Mouse (Mus musculus) midbrain, embryonic 12.5 days (tissue): ENCODE measurements around the gene Otud1. TPM values are rescaled to one million over a fixed set of nuclear protein-coding genes. Genes with fewer than 3 reads are reported as not detected.

ENCODE experiments used
- ATAC-seq: fragments of 200-750 bp; cut with Nextera tagmentation; 2 replicates; pipeline ENCODE4 v1.8.0; 2017; ENCODE audit warnings: low read depth, moderate TSS enrichment, moderate library complexity; ENCODE audit not compliant: low FRiP score
- H3K27ac ChIP-seq: fragments of 300-500 bp; sonication (generic); replicated peaks from 2 replicates; pipeline ENCODE4 v1.5.1; 2016; ENCODE audit warnings: mild to moderate bottlenecking
- H3K27me3 ChIP-seq: fragments of 300-500 bp; sonication (generic); 2 replicates; pipeline ENCODE4 v1.6.1; 2016; ENCODE audit warnings: mild to moderate bottlenecking
- H3K36me3 ChIP-seq: fragments of 300-500 bp; sonication (generic); 2 replicates; pipeline ENCODE4 v1.6.1; 2016
- H3K4me1 ChIP-seq: fragments of 300-500 bp; sonication (generic); 2 replicates; pipeline ENCODE4 v1.6.1; 2016
- H3K4me2 ChIP-seq: fragments of 300-500 bp; sonication (generic); replicated peaks from 2 replicates; pipeline ENCODE4 v1.6.1; 2016; ENCODE audit warnings: mild to moderate bottlenecking, moderate library complexity
- H3K4me3 ChIP-seq: fragments of 300-500 bp; sonication (generic); 2 replicates; pipeline ENCODE4 v1.5.1; 2016; ENCODE audit warnings: mild to moderate bottlenecking
- H3K9ac ChIP-seq: fragments of 300-500 bp; sonication (generic); replicated peaks from 2 replicates; pipeline ENCODE4 v1.6.1; 2016; ENCODE audit warnings: mild to moderate bottlenecking, moderate library complexity
- H3K9me3 ChIP-seq: fragments of 300-500 bp; sonication (generic); 2 replicates; pipeline ENCODE4 v1.6.1; 2016; ENCODE audit warnings: mild to moderate bottlenecking
- WGBS: fragments of 180-500 bp; shearing (Covaris S2); methylation state at CpG from one replicate; pipeline ENCODE4 v1.1.7; 2016; 5-methylcytosine and 5-hydroxymethylcytosine counted together
- polyA plus RNA-seq: library from polyadenylated mRNA; unstranded; fragments of >200 nt; fragmentation: Nextera tagmentation; extraction: Ambion mirVana; gene quantifications from 2 replicates; pipeline ENCODE4 v1.2.1, GENCODE M21; 2016

Gene Otud1
- 1.4 and 1.6 TPM in 2 replicates for polyA plus RNA-seq

DNA sequence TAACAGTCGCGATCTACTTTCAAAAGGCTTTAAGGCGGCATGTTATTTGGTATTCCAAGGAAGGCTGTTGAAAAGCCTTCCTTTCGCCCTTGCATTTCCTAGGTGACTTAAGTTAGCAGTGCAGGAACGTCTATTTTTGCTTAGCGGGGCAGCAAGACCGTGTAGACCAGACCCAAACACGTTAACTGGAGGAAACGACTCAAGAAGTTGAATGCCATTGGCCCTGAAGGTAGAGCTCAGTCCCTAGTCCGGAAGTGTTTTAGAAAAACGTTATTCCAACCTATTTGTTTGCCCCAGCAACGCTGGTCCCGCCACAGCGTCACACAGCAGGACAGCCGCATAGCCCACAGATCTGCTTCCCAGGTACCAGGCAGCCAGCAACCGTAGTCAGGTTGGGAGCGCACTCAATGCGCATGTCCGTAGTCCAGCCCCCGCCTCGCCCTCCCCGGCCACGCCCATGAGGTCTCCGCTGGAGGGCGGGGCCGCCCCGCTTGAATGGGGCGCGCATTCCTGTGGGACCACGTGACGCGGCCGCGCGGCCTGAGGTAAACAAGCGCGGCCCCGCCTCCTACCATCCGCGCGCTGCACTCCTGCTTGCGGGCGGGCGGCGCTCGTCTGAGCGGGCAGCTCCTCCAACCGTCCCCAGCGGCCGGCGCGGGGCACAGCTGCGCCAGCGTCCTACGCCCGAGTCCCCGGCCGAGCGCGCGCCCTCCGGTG is at the start of gene Otud1:
TSS of gene Otud1 (plus strand) at position 595 of the 717 bp plus-strand sequence.
- Histone ChIP-seq H3K27me3 (peaks cover 39% of the 10 kb centered on the region), H3K4me2 (peak within 1 kb of the TSS; percentile 84), H3K27ac (peak within 1 kb of the TSS; percentile 79), H3K4me1 (peaks cover 15% of the 10 kb centered on the region), H3K36me3 (no peaks in the 10 kb centered on the region), H3K9me3 (no peaks in the 10 kb centered on the region), H3K4me3 (peak within 1 kb of the TSS; percentile 78), H3K9ac (peak within 1 kb of the TSS; percentile 69)
- under 1% methylated on average over 57 of the region's 62 CpGs for WGBS
- ATAC-seq: peak; percentile 98

DNA sequence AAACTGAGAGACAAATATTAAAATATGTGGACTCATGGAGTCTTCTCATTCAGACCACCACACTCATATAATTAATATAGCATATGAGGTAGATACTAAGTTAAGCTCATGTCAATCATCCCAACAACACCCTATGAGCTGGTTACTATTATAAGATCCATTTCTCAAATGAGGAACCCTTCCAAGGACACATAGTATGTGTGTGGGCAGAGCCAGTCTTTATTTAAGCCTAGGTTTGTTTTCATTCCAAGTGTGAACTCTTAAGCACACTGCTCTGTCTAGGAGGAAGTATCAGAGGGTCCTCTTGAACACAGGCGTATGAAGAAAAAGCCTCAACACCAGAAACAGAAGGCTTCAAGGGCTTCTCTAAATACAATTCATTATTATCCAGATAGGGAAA is 49.7 kb upstream of the Otud1 start:
- no peak overlapping the region for H3K27ac ChIP-seq
- ATAC-seq: no peak
- WGBS: 62% methylated on average over 1 of the region's 1 CpGs

DNA sequence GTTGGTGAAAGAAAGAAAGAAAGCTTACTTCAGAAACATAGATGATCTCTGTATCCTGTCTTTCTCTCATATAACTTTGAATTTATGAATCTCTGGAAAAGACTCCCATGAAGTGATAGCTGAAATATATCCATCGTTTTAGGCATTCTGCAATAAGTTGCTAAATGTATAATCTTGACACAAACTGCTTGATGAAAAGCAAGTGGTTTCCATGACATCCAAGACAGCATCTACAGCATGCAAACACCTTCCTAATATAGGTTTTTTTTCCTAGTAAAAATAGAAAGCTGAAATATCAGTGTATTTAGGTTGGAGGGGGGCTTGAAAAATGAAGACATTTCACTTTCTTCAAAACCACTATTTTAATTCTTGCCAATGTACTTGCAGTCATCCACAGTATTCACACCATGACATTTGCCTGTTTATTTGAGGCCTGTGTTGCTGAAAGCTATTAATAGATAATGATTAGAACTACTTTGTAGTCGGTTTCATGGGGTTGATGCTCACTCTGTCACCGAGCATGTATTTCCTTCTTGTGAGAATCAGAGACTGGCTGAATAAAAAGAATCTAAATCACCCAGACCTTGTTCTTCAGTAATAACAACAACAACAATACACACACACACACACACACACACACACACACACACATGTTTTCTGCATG is 49.0 kb upstream of the Otud1 start:
- Histone ChIP-seq H3K4me1 (no peaks in the 10 kb centered on the region), H3K27me3 (no peaks in the 10 kb centered on the region), H3K4me2 (no peak overlapping the region), H3K36me3 (no peaks in the 10 kb centered on the region), H3K4me3 (no peak overlapping the region), H3K9ac (no peak overlapping the region), H3K9me3 (no peaks in the 10 kb centered on the region), H3K27ac (no peak overlapping the region)
- ATAC-seq: no peak
- 82% methylated on average over 3 of the region's 3 CpGs for whole genome bisulfite sequencing

More for the DNA sequence above, 49.7 kb upstream of the Otud1 start:
- H3K27me3 ChIP-seq: no peaks in the 10 kb centered on the region
- no peak overlapping the region for H3K4me2 ChIP-seq
- no peaks in the 10 kb centered on the region for H3K4me1 ChIP-seq
- H3K4me3 ChIP-seq: no peak overlapping the region
- no peaks in the 10 kb centered on the region for H3K9me3 ChIP-seq
- H3K9ac ChIP-seq: no peak overlapping the region
- no peaks in the 10 kb centered on the region for H3K36me3 ChIP-seq

DNA sequence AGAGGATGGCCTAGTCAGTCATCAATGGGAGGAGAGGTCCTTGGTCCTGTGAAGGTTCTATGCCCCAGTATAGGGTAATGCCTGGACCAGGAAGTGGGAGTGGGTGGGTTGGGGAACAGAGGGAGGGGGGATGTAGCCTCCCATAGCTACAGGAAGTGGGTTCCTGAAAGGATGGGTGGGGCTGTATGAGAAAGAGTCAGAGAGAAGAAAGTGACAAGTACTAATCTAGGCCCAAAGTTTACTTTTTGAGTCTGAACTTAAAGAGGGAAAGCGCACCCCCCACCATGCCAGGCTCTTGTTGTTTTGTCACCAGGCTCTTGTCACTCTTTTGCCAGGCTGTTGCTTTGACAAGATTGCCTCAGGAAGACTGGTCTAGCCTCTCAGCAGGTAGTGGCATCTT is 35.5 kb upstream of the Otud1 start:
- H3K27ac ChIP-seq: no peak overlapping the region
- H3K36me3 ChIP-seq: no peaks in the 10 kb centered on the region
- 80% methylated on average over 1 of the region's 1 CpGs for WGBS
- H3K9me3 ChIP-seq: no peaks in the 10 kb centered on the region
- H3K4me2 ChIP-seq: no peak overlapping the region
- H3K4me3 ChIP-seq: no peak overlapping the region
- ATAC-seq: no peak
- H3K27me3 ChIP-seq: no peaks in the 10 kb centered on the region
- no peak overlapping the region for H3K9ac ChIP-seq
- no peaks in the 10 kb centered on the region for H3K4me1 ChIP-seq

DNA sequence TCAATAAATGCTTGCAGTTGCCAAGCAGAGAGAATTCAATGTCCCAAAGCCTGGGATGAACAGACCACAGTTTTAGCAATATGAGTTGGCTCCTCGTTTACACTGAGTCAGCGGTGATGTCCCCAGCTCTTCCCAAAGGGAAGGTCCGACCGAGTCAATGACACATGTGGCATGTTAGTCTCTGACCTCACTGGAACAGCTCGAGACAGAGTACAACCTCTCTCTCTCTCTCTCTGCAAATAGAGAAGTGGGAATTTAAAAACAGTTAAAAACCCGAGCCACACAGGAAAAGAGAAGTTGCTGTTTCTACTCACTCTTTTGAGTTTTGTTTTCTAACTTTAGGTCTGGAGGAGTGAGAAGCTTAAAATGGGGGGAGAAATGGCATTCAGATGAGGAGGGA is 30.5 kb upstream of the Otud1 start:
- H3K4me1 ChIP-seq: no peaks in the 10 kb centered on the region
- H3K4me3 ChIP-seq: no peak overlapping the region
- 86% methylated on average over 6 of the region's 6 CpGs for WGBS
- H3K9ac ChIP-seq: no peak overlapping the region
- no peak overlapping the region for H3K4me2 ChIP-seq
- H3K9me3 ChIP-seq: no peaks in the 10 kb centered on the region
- no peaks in the 10 kb centered on the region for H3K36me3 ChIP-seq
- H3K27me3 ChIP-seq: no peaks in the 10 kb centered on the region
- no peak for ATAC-seq
- no peak overlapping the region for H3K27ac ChIP-seq

DNA sequence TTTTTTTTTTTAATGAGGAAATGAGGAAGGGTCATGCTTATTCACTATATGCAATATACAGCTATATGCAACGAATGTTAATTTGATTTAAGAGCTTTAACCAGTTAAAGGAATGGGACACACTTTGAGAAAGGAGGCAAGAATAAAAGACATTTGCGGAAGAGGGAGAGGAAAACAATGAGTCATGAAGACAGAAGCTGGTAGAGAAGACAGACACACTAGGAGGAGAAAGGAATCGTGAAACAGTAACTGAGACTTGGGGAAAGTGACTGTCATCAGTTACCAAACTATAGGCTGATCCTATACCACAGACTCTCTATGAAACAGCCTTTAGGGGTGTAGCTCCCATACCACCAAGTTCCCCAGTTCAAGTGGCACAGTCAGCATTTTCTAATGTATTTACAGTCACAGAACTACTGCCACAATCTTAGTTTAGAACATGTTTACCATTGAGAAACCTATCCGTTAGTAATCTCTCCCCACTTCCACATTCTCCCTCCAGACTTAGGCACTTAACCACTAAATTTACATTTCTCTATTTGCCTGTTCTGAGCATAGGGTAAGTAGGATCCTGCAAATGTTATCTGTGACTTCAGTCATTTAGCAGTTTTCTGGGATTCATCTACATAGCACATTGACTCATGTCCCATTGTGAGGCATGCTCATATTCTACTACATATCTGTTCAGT is 29.5 kb upstream of the Otud1 start:
- no peak overlapping the region for H3K4me2 ChIP-seq
- H3K27me3 ChIP-seq: no peaks in the 10 kb centered on the region
- ATAC-seq: no peak
- WGBS: 94% methylated on average over 4 of the region's 4 CpGs
- no peak overlapping the region for H3K27ac ChIP-seq
- H3K4me3 ChIP-seq: no peak overlapping the region
- H3K4me1 ChIP-seq: no peaks in the 10 kb centered on the region
- no peak overlapping the region for H3K9ac ChIP-seq
- H3K36me3 ChIP-seq: no peaks in the 10 kb centered on the region
- no peaks in the 10 kb centered on the region for H3K9me3 ChIP-seq

DNA sequence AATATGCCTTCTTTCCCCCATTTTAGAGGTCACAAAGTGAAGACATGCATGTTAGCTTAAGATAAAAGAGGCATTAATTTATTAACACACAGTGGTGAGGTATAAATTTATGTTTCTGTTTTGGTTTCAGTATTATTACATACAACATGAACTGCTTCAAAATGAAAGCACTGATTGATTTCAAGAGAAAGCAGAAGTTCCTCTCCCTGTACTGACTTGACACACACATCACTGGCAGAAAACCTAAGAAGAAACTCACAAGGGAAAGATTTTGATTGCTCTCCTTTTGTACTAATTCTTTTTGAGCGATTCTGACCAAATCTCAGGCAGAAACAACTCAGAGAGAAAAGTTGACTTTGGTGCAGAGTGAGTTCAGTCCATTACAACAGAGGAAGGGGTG is 27.0 kb upstream of the Otud1 start:
- no peaks in the 10 kb centered on the region for H3K4me1 ChIP-seq
- H3K36me3 ChIP-seq: no peaks in the 10 kb centered on the region
- H3K27me3 ChIP-seq: no peaks in the 10 kb centered on the region
- H3K4me3 ChIP-seq: no peak overlapping the region
- H3K4me2 ChIP-seq: no peak overlapping the region
- H3K27ac ChIP-seq: no peak overlapping the region
- 87% methylated on average over 1 of the region's 1 CpGs for WGBS
- no peak for ATAC-seq
- no peak overlapping the region for H3K9ac ChIP-seq
- H3K9me3 ChIP-seq: no peaks in the 10 kb centered on the region

DNA sequence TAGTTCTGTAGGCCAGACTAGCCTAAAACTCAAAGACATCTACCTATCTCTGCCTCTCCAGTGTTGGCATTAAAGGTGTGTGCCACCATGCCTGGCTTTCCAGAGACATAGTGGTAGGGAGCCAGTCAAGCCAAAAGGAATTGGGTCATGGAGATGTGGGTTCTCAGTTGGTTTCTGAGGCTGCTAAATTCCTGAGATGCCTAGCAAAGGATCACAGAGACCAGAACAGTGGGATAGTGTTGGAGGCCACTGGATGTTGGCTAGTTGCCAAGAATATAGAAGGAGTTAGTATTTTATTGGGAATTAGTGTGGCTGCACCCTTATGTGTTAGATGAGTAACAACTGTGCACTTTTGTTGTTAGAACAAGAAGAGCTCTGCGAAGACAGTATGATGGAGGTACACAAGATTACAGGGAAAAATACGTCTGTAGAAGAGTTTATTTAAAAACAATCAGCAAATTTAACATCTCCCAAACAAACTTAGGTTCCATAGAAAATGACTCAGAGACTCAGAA is 24.1 kb upstream of the Otud1 start:
- Histone ChIP-seq H3K36me3 (no peaks in the 10 kb centered on the region), H3K9ac (no peak overlapping the region), H3K4me3 (no peak overlapping the region), H3K27me3 (no peaks in the 10 kb centered on the region), H3K9me3 (no peaks in the 10 kb centered on the region), H3K27ac (no peak overlapping the region), H3K4me1 (no peaks in the 10 kb centered on the region), H3K4me2 (no peak overlapping the region)
- ATAC-seq: no peak
- 77% methylated on average over 2 of the region's 2 CpGs for WGBS

DNA sequence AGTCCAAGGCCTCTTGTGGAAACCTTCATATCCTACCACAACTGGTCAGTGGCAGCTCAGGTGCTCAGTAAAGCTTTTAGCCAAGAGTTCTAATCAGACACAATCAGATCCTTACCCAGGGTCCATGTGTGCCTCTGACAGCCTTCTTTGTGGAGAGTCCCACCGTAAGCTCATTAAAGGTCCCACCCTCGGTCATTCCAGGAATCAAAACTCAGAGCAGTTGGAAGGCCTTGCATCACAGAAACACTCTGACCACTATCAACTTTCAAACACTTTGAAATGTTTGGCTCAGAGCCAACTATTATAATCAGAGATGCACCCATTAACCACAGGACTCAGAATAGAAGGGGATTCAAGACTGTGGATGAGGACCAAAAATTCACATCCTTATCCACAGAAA is 12.4 kb upstream of the Otud1 start:
- Histone ChIP-seq H3K27ac (no peak overlapping the region), H3K4me2 (no peak overlapping the region), H3K36me3 (no peaks in the 10 kb centered on the region), H3K9me3 (no peaks in the 10 kb centered on the region), H3K4me3 (no peak overlapping the region), H3K4me1 (no peaks in the 10 kb centered on the region), H3K27me3 (no peaks in the 10 kb centered on the region), H3K9ac (no peak overlapping the region)
- WGBS: 82% methylated on average over 2 of the region's 2 CpGs
- ATAC-seq: no peak

DNA sequence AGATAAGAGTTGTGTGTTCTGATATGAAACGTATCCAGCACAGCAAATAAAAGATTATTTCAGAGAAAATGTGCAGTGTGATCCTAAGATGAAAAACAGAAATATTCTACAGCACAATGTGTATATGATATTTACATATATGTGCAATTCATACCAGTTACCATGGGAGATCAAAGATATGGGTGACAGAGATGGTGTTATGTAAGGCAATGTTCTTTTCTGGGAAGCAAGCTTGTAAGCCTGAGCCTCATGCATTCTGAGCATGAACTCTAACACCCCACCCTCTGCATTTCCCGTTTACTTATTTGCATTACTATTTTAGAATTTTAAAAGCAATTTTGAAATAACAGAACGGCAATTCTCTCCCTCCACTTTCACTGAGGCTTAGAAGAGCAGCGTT is 11.4 kb upstream of the Otud1 start:
- Histone ChIP-seq H3K27ac (no peak overlapping the region), H3K9me3 (no peaks in the 10 kb centered on the region), H3K9ac (no peak overlapping the region), H3K4me2 (no peak overlapping the region), H3K4me3 (no peak overlapping the region), H3K36me3 (no peaks in the 10 kb centered on the region), H3K4me1 (no peaks in the 10 kb centered on the region), H3K27me3 (no peaks in the 10 kb centered on the region)
- ATAC-seq: no peak
- 84% methylated on average over 4 of the region's 4 CpGs for WGBS

DNA sequence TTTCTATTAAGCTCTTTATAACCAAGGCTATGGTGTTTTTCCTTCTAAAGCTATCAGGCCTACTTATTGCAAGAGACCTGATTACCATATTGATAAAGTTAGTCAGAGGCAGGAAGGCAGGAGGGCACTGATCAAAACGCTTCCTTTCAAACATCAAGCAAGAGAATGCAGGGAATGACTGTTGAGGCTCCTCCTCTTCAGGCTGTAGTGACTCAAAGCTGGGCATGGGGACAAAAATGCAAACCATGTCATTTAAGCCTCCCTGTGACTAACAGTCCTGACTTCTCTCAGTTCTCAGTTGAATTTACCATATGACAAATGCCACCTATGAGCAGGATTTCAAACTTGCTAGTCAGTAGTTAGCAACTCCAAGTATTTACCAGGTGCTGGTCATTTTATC is 10.6 kb upstream of the Otud1 start:
- WGBS: 20% methylated on average over 1 of the region's 1 CpGs
- no peak overlapping the region for H3K9ac ChIP-seq
- no peak for ATAC-seq
- H3K36me3 ChIP-seq: no peaks in the 10 kb centered on the region
- H3K27me3 ChIP-seq: no peaks in the 10 kb centered on the region
- H3K4me3 ChIP-seq: no peak overlapping the region
- no peaks in the 10 kb centered on the region for H3K9me3 ChIP-seq
- H3K4me2 ChIP-seq: no peak overlapping the region
- no peak overlapping the region for H3K27ac ChIP-seq
- H3K4me1 ChIP-seq: no peaks in the 10 kb centered on the region

DNA sequence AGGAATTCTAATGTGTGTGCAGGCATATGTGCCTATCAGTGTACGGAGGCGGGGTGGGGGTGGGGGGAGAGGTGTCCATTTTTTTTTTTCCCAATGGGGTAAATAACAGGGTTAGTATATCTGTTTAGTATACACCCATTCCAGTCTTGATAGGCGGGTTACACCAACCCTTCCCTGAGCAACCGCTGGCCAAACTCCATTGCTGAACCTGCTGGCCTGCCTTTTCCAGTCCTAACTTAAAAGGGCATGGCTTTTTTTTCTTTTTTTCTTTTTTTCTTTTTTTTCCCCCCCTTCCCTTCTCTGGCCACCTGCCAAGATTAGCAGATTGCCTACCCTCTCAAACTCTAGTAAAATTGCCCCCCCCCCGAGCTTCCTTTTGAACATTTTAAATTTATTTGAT is 1.1 kb upstream of the Otud1 start:
- H3K27ac ChIP-seq: no peak overlapping the region
- peaks cover 15% of the 10 kb centered on the region for H3K4me1 ChIP-seq
- H3K27me3 ChIP-seq: peaks cover 35% of the 10 kb centered on the region
- H3K9me3 ChIP-seq: no peaks in the 10 kb centered on the region
- no peaks in the 10 kb centered on the region for H3K36me3 ChIP-seq
- H3K4me2 ChIP-seq: peak overlapping the region; percentile 84
- no peak overlapping the region for H3K4me3 ChIP-seq
- WGBS: 21% methylated on average over 5 of the region's 5 CpGs
- no peak for ATAC-seq
- H3K9ac ChIP-seq: no peak overlapping the region
